ENCODE assay signal across 24 mouse cellular contexts in the genomic region with DNA sequence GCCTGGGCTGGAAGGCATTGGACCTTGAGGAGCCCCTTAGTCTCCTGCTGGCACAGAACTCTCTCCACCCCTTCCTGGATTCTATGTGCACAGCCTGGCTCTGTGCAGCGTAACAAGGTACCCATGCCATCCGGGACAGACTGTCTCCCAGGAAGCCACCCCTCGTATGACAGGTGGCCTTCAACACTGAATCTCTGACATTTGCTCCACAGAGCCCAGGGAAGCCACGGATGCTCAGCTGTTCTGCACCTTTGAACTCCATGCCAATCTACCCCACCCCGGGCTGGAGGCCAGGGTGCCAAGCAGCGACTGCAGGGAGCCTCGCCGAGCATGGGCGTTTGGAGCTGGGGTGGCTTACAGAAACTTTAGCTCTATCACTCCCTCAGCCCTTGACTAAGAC.
DNase-seq lines count a peak whose midpoint lies in the region; ATAC-seq lines count a peak whose summit lies in the region.
"Had no signal": no experiment of that assay in that cellular context is flagged by ENCODE, and none has a peak within 500 bp of the region (broad histone marks: within the 10 kb centered on the region; RNA-seq: fewer than 3 reads in every experiment).

No protein-coding gene starts in this region.

- no peak overlapping the region for H3K9ac ChIP-seq in heart, embryonic 11.5 days (ENCODE audit: low read depth, low read length)
- H3K9ac ChIP-seq: forebrain, embryonic 13.5 days; heart, embryonic 12.5 days; heart, embryonic 15.5 days; hindbrain, embryonic 14.5 days had no signal

- no peak for ATAC-seq in heart, embryonic 11.5 days (replicated peaks; ENCODE audit: insufficient number of reproducible peaks, low FRiP score, low TSS enrichment)
- ATAC-seq: activated CD4-positive, CD25-positive, alpha-beta regulatory T cell, adult 4 months; forebrain, embryonic 13.5 days; forebrain, embryonic 16.5 days; intestine, postnatal 0 days had no signal

- H3K4me2 ChIP-seq in heart, embryonic 11.5 days, result no peak overlapping the region
- H3K4me2 ChIP-seq: forebrain, embryonic 13.5 days; heart, embryonic 12.5 days; heart, embryonic 15.5 days; hindbrain, embryonic 14.5 days had no signal

- peaks cover 4% of the 10 kb centered on the region for H3K4me1 ChIP-seq in heart, embryonic 11.5 days (ENCODE audit: control insufficient read depth, insufficient read depth, low read length)

- no peaks in the 10 kb centered on the region for H3K36me3 ChIP-seq in heart, embryonic 11.5 days (ENCODE audit: control insufficient read depth, insufficient read depth, low read length)
- H3K36me3 ChIP-seq: forebrain, embryonic 10.5 days; heart, embryonic 12.5 days; heart, embryonic 15.5 days had no signal

- DNase-seq in adrenal gland, adult (ENCODE audit: inconsistent age in 2 of 2, low spot score in 1 of 2), result peak; percentile 55 to 71
- DNase-seq in adrenal gland, adult 18-20 months (ENCODE audit: low spot score in 2 of 2), result no peak
- peak; percentile 40 for DNase-seq in gastrocnemius, postnatal 14 days
- no peak for DNase-seq in gastrocnemius, postnatal 36 days
- DNase-seq in adrenal gland, adult 8-10 months, result peak; percentile 30
- DNase-seq in adrenal gland, postnatal 25 days, result peak; percentile 33
- no peak for DNase-seq in spleen, postnatal 10 days (ENCODE audit: low spot score in 2 of 2)
- DNase-seq: cerebellum, adult 11-12 months; cerebellum, adult 8-10 months; cerebellum, postnatal 14 days; gastrocnemius, postnatal 25 days; heart, adult 11 months; heart, postnatal 10 days; heart, postnatal 36 days; kidney, adult 2 months had no signal

- H3K4me3 ChIP-seq in heart, embryonic 11.5 days (ENCODE audit: low read depth, low read length), result no peak overlapping the region
- H3K4me3 ChIP-seq: forebrain, embryonic 10.5 days; forebrain, embryonic 13.5 days; heart, embryonic 12.5 days; heart, embryonic 15.5 days had no signal

- intact Hi-C loops in gastrocnemius, postnatal 14 days (cut with DNase I; ENCODE audit: low total_unique reads), result no loop called here
- intact Hi-C loops in gastrocnemius, postnatal 36 days (cut with DNase I), result no loop called here

- H3K27me3 ChIP-seq in heart, embryonic 11.5 days (ENCODE audit: control insufficient read depth, insufficient read depth, low read length), result peaks cover 48% of the 10 kb centered on the region
- H3K27me3 ChIP-seq: forebrain, embryonic 13.5 days had no signal

- no peak overlapping the region for H3K27ac ChIP-seq in heart, embryonic 11.5 days (ENCODE audit: low read depth, low read length)
- H3K27ac ChIP-seq: forebrain, embryonic 10.5 days; forebrain, embryonic 13.5 days; heart, embryonic 15.5 days; hindbrain, embryonic 14.5 days had no signal

- WGBS in heart, embryonic 11.5 days (ENCODE audit: insufficient replicate concordance), result 89% methylated on average over 9 of the region's 9 CpGs

- H3K9me3 ChIP-seq in heart, embryonic 11.5 days (replicated peaks; ENCODE audit: control insufficient read depth, low read length), result no peaks in the 10 kb centered on the region
- H3K9me3 ChIP-seq: forebrain, embryonic 10.5 days; forebrain, embryonic 13.5 days; heart, embryonic 12.5 days; heart, embryonic 15.5 days had no signal

Comparison
In these comparisons a context has a peak if more than half of its experiments do, and no peak if none do; other contexts are left out.
1. DNase-seq: peak in adrenal gland, adult (2 of 2), gastrocnemius, postnatal 14 days (single experiment), adrenal gland, adult 8-10 months (single experiment) and adrenal gland, postnatal 25 days (single experiment); none in adrenal gland, adult 18-20 months (0 of 2), gastrocnemius, postnatal 36 days (0 of 2) and spleen, postnatal 10 days (0 of 2).